Mouse (Mus musculus): ENCODE data around the gene Skil. TPM values are rescaled to one million over a fixed set of nuclear protein-coding genes. Genes with fewer than 3 reads are reported as not detected.
"Not testable (repeated sequence)": the region's sequence is repeated elsewhere in the genome, so short reads cannot be mapped to it uniquely, and the experiment has no call there.

The Skil gene
- total and polyA plus RNA-seq, 3 experiments = 7.4 to 8.6 TPM; not detected in 1

DNA sequence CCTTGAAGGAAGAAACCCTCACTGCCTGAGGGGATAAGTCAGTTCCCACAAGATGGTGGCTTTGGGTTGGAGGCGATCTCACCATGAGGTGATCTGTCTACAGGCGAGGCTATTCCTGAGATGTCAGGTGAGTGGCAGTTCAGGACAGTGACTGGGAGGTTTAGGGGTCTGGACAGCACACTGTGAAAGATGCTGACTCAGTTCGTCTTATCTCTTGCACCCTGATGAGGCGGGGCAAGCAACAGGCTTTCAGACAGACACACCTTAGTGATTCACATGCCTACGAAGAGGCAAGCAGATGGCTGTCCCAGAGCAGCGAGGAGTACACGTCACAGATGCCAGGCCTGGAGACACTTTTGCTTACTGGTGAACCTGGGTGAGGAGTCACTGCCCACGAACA lies 39.4 kb downstream of the Skil start (continued):
- TF ChIP-seq UBTF (IDR thresholded peaks at IDR 0.05; ENCODE audit: borderline replicate concordance, insufficient read depth, low read depth, low read length) = no peak
- no peak for TF ChIP-seq NELFE (IDR thresholded peaks at IDR 0.05; ENCODE audit: low read depth, low read length)
- no peak for TF ChIP-seq ELF1 (IDR thresholded peaks at IDR 0.05; ENCODE audit: low read depth, low read length)
- TF ChIP-seq POLR2A (IDR thresholded peaks at IDR 0.05; ENCODE audit: control insufficient read depth in 1 of 2, insufficient read depth in 1 of 2, low read depth in 1 of 2, low read length in 2 of 2, poor library complexity in 1 of 2) = no peak
- no peak for TF ChIP-seq BHLHE40 (IDR thresholded peaks at IDR 0.05; ENCODE audit: borderline replicate concordance, low read depth, low read length)
- TF ChIP-seq RCOR1 (IDR thresholded peaks at IDR 0.05; ENCODE audit: low read depth, low read length) = no peak
- TF ChIP-seq ZMIZ1 (IDR thresholded peaks at IDR 0.05; ENCODE audit: low read depth, low read length) = no peak
- TF ChIP-seq TCF12 (IDR thresholded peaks at IDR 0.05; ENCODE audit: low read depth, low read length) = no peak

DNA sequence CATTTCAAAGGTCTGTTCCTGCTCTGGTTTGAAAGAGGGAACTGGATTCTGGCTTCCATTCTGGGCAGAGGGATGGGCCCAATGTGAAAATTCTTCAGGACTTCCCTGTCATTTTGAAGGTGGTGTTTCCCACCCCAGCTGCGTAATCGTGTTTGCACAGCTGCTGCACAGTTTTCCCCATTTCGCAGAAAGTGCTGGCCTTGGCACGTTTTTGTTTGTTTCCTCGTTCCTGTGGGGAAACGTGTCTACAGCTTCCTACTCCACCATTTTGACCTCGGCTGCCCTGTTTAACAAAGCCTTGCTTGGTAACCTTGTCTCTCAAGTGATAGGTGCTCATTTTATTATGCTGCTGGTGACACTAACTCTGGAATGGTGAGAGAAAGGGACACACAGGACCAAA lies 39.8 kb downstream of the Skil start:
- H3K9ac ChIP-seq (ENCODE audit: control insufficient read depth, low read depth, low read length, poor library complexity, severe bottlenecking) = no peak overlapping the region
- no peak for DNase-seq (ENCODE audit: low read depth, low spot score)

DNA sequence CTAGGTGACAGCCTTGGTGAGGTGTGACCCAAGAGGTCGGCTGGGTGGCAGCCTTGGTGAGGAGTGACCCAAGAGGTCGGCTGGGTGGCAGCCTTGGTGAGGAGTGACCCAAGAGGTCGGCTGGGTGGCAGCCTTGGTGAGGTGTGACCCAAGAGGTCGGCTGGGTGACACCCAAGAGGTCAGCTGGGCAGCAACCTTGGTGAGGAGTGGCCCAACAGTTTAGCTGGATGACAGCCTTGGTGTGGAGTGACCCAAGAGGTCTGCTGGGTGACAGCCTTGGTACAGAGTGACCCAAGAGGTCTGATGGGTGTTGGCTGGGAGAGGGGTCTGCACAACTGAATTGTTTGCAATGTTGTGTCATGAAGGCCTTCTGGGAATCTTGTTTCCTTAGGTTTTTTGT lies 41.7 kb downstream of the Skil start:
- not testable (repeated sequence) for H3K9ac ChIP-seq (ENCODE audit: control insufficient read depth, low read depth, low read length, poor library complexity, severe bottlenecking); H3K79me2 ChIP-seq (ENCODE audit: control insufficient read depth, insufficient read depth, low read length, poor library complexity); H3K4me3 ChIP-seq (ENCODE audit: control insufficient read depth in 1 of 2, insufficient read depth in 1 of 2, low read depth in 2 of 2, low read length in 2 of 2); DNase-seq (ENCODE audit: low read depth, low spot score); H3K27ac ChIP-seq (ENCODE audit: control insufficient read depth, low read depth, low read length); H3K27me3 ChIP-seq (ENCODE audit: control insufficient read depth in 1 of 2, insufficient read depth in 2 of 2, low read length in 2 of 2); H3K36me3 ChIP-seq (ENCODE audit: control insufficient read depth in 1 of 2, insufficient read depth in 2 of 2, low read length in 2 of 2); H3K9me3 ChIP-seq (replicated peaks; ENCODE audit: insufficient read depth, low read length)
- H3K4me1 ChIP-seq (ENCODE audit: control insufficient read depth in 1 of 2, insufficient read depth in 2 of 2, low read length in 2 of 2) = peaks cover 0 to 13% of the 10 kb centered on the region in 2 experiments; a peak in 3 of 4 replicates

More for the DNA sequence above, 39.8 kb downstream of the Skil start:
- H3K27ac ChIP-seq (ENCODE audit: control insufficient read depth, low read depth, low read length) = no peak overlapping the region
- H3K9me3 ChIP-seq (replicated peaks; ENCODE audit: insufficient read depth, low read length) = no peaks in the 10 kb centered on the region
- H3K27me3 ChIP-seq (ENCODE audit: control insufficient read depth in 1 of 2, insufficient read depth in 2 of 2, low read length in 2 of 2) = no peaks in the 10 kb centered on the region
- H3K4me3 ChIP-seq (ENCODE audit: control insufficient read depth in 1 of 2, insufficient read depth in 1 of 2, low read depth in 2 of 2, low read length in 2 of 2) = no peak overlapping the region
- H3K4me1 ChIP-seq (ENCODE audit: control insufficient read depth in 1 of 2, insufficient read depth in 2 of 2, low read length in 2 of 2) = peaks cover 0 to 15% of the 10 kb centered on the region in 2 experiments; a peak in 3 of 4 replicates
- peaks cover 0 to 10% of the 10 kb centered on the region in 2 experiments; a peak in 2 of 4 replicates for H3K36me3 ChIP-seq (ENCODE audit: control insufficient read depth in 1 of 2, insufficient read depth in 2 of 2, low read length in 2 of 2)
- H3K79me2 ChIP-seq (ENCODE audit: control insufficient read depth, insufficient read depth, low read length, poor library complexity) = no peaks in the 10 kb centered on the region
- TF ChIP-seq ZMIZ1 (IDR thresholded peaks at IDR 0.05; ENCODE audit: low read depth, low read length) = no peak
- no peak for TF ChIP-seq MAX (IDR thresholded peaks at IDR 0.05; ENCODE audit: low read length)
- no peak for TF ChIP-seq MAFK (IDR thresholded peaks at IDR 0.05; ENCODE audit: borderline replicate concordance, low read depth, low read length)
- TF ChIP-seq CTCF (IDR thresholded peaks at IDR 0.05 in 2 of 3, conservative IDR thresholded peaks at IDR 0.05 in 1 of 3; ENCODE audit: control insufficient read depth in 1 of 3, insufficient read depth in 1 of 3, low read depth in 2 of 3, low read length in 3 of 3, poor library complexity in 1 of 3, severe bottlenecking in 1 of 3) = no peak
- no peak for TF ChIP-seq HCFC1 (IDR thresholded peaks at IDR 0.05; ENCODE audit: low read depth, low read length)
- no peak for TF ChIP-seq ZNF384 (IDR thresholded peaks at IDR 0.05; ENCODE audit: low read depth, low read length)
